Mouse (Mus musculus) right cerebral cortex, postnatal 10 days (tissue): Measurements from ENCODE around the gene Syne2.

Source experiments
- DNase-seq, 2 experiments: peaks; one replicate each; pipeline ENCODE4 v3.0.0; 2021; ENCODE audit warnings: low spot score in 2 of 2

Gene Syne2

GRCm38 (mm10) chr12:76047921-76048320, 230.0 kb downstream of the Syne2 start:
- DNase-seq: no peak

- DNase-seq: no peak
These were observed 230.7 kb downstream of the Syne2 start for GRCm38 (mm10) chr12:76048672-76049071.

- DNase-seq: no peak
These were observed 231.4 kb downstream of the Syne2 start for GRCm38 (mm10) chr12:76049343-76049742.

GRCm38 (mm10) chr12:76051879-76052278, 233.9 kb downstream of the Syne2 start:
- no peak for DNase-seq

GRCm38 (mm10) chr12:76054653-76055052, 236.7 kb downstream of the Syne2 start:
- no peak for DNase-seq

- no peak for DNase-seq
These were observed 245.1 kb downstream of the Syne2 start for GRCm38 (mm10) chr12:76063001-76063400.

GRCm38 (mm10) chr12:76070386-76070785, 252.5 kb downstream of the Syne2 start:
- no peak for DNase-seq

- no peak for DNase-seq
These were observed 254.3 kb downstream of the Syne2 start for GRCm38 (mm10) chr12:76071935-76072849.

GRCm38 (mm10) chr12:76073066-76073826, 255.3 kb downstream of the Syne2 start:
- DNase-seq: no peak

GRCm38 (mm10) chr12:76073981-76074380, 256.0 kb downstream of the Syne2 start:
- no peak for DNase-seq

- DNase-seq: no peak
These were observed 263.1 kb downstream of the Syne2 start for GRCm38 (mm10) chr12:76080876-76081556.

GRCm38 (mm10) chr12:76081557-76082211, 263.8 kb downstream of the Syne2 start:
- peak; percentile 89 to 90 for DNase-seq

- no peak for DNase-seq
These were observed 267.1 kb downstream of the Syne2 start for GRCm38 (mm10) chr12:76085066-76085465.

- no peak for DNase-seq
These were observed 268.3 kb downstream of the Syne2 start for GRCm38 (mm10) chr12:76085956-76086905.

- DNase-seq: no peak
These were observed 269.1 kb downstream of the Syne2 start for GRCm38 (mm10) chr12:76087025-76087424.

GRCm38 (mm10) chr12:76092789-76093466, 275.0 kb downstream of the Syne2 start:
- DNase-seq: no peak

- no peak for DNase-seq
These were observed 276.0 kb downstream of the Syne2 start for GRCm38 (mm10) chr12:76093613-76094588.

GRCm38 (mm10) chr12:76095117-76096035, 277.4 kb downstream of the Syne2 start:
- no peak for DNase-seq
